Mouse (Mus musculus) telencephalon, adult 2 months (tissue): ENCODE measurements around the gene Kcnip4.

Experiments
- DNase-seq: peaks from one replicate; pipeline ENCODE4 v3.0.0-alpha.2; 2011; ENCODE audit warnings: low read depth, low spot score

Kcnip4 gene

GRCm38 (mm10) chr5:48588014-48588413 is 936.7 kb downstream of the Kcnip4 start:
- DNase-seq, result no peak

GRCm38 (mm10) chr5:48583431-48583830 is 941.3 kb downstream of the Kcnip4 start:
- no peak for DNase-seq

DNA sequence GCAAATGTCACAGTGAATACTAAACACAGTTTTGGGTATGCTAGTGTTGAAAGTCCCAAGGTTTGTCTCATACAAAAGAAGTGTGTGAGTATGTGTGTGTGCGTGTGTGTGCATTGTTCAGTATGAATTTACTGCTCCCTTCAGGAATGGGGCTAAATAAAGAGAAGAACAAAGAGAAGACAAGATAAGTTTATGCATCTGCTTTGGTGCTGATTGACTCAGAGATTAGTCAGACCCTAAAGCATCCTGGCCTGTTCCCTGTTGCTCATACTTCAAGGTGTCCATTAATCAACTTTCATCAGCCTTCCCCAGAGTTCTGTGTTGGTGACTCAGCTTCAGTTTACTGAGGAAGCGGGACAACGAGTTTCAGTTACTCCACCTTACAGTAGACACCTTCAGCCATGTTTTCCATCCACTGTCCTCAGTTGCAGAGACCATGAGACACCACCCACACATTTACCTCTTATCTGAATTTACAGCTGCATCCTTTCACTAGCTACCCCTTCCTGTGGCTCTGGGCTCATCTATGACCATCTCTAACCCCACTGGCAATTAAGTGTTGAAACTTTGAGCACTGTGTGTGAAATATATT is 960.6 kb downstream of the Kcnip4 start:
- DNase-seq, result no peak

- DNase-seq, result no peak
These were observed 973.0 kb downstream of the Kcnip4 start for GRCm38 (mm10) chr5:48551753-48552152.

- no peak for DNase-seq
These were observed 978.9 kb downstream of the Kcnip4 start for GRCm38 (mm10) chr5:48545825-48546224.

DNA sequence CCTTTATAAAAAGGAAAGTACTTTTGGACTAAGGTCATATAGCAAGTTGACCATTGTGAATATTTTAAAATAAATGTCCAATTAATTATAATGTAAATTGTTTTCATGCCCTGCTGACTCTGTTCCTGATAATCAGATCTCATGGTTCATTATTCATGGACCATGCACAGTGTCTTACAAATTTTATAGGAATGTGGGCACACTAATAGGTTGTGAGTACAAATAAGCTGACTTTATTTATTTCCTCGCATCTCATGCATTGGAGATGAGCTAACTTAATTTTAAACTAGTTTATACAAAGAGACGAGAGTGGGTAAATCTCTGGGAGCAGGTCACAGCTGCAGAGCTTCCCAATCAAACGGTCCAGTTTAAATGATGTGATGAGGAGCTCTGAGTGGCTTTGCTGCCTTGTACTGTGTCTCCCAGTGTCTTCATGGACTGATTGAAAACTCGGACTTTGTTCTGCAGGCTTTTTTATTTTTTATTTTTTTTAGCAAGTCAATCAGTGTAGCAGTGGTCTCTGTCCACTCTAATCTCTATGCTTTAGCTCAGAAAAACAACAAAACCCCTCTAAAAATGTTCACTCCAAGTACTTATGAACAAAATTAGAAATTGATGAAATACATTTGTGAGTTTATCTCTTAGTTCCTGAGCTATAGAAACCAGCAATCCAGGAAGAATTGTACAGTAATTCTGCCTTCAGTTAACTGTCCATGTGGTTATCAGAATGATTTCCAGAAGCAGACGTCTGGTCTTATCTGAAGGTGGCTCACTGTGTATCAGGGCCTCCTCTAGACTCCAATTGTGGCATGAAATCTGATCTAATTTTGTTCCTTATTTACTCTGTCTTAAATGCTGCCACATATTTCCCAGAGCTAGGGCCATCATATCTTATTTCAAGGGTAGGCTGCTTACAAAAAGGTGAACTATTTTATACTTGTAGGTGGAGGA is 979.6 kb downstream of the Kcnip4 start:
- no peak for DNase-seq

- DNase-seq, result no peak
These were observed 1006.7 kb downstream of the Kcnip4 start for GRCm38 (mm10) chr5:48518035-48518434.

DNA sequence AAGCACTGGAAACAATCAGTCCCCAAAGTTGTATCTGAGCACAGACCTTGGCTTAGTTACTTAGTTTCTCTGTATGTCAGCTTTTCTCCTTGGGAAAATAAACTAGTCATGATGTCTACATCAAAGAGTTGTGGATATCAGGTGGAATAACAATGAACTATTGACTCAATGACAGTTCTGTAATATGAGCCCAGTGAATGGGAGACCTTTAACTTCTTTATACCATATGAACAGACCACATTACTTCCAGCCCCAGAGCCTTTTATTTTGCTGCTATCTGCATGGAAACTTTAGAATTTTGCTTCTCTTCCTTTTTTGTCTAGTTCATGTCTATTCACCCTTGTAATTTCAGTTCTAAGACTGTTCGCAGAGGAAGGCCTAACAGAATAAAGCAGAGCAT is 1011.4 kb downstream of the Kcnip4 start:
- no peak for DNase-seq

GRCm38 (mm10) chr5:48511357-48511756 is 1013.4 kb downstream of the Kcnip4 start:
- DNase-seq, result no peak

- no peak for DNase-seq
These were observed 1014.5 kb downstream of the Kcnip4 start for GRCm38 (mm10) chr5:48510241-48510640.

GRCm38 (mm10) chr5:48509194-48509930 is 1015.3 kb downstream of the Kcnip4 start:
- DNase-seq, result peak; percentile 52

GRCm38 (mm10) chr5:48503094-48503493 is 1021.6 kb downstream of the Kcnip4 start:
- DNase-seq, result no peak

GRCm38 (mm10) chr5:48502442-48502841 is 1022.3 kb downstream of the Kcnip4 start:
- no peak for DNase-seq

DNA sequence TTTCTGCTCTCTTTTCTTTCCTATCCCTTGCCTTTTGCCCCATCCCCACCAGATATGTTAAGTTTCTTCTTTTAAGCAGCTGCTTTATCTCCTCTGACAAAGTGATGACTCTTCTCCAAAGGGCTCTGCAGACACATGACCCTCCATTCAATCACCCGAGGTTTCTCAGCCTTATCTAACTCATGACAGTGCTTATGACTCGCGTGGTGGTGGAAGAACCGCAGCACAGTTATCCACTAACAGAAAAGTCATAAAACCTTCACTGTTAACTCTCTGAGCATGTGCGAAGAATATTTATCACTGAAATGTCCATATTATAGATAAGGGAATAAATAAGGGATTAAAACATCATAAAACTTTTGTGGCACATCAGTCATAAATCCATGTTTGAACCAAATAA is 1024.5 kb downstream of the Kcnip4 start:
- DNase-seq, result no peak

GRCm38 (mm10) chr5:48490864-48491477 is 1033.7 kb downstream of the Kcnip4 start:
- no peak for DNase-seq

DNA sequence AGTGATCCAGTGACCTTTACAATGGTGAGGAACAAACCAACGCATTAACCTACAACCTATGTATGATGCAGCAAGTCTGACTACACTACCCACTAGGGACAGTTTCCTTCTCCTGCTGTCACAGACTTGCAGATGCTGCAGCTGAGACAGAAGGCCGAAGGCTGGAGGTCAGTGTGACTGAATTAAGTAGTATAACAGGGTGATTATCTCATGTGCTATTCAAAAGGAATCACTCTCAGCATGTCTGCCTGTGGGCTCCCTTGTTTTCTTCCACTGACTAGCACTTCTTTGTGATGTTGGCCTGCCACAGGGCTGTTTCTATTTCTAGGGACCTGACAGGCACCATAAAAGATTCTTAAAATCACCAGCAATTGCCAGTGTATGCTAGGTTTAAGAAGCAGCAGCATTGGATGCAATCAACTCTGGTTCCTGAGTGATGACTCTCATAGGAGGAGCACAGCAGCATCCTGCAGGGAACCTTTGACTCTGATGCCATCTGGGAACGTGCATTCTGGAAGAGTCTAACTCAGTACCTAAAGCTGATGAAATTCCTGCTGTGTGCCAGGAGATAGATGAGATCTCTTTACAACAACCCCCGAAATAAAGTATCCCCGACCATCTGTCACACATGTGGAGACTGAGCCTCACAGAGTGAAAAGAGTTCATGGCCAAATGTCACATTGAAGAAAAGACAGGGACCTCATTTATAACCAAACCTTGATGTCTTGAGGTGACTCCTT is 1035.0 kb downstream of the Kcnip4 start:
- no peak for DNase-seq

- DNase-seq, result no peak
These were observed 1041.6 kb downstream of the Kcnip4 start for GRCm38 (mm10) chr5:48483112-48483511.

DNA sequence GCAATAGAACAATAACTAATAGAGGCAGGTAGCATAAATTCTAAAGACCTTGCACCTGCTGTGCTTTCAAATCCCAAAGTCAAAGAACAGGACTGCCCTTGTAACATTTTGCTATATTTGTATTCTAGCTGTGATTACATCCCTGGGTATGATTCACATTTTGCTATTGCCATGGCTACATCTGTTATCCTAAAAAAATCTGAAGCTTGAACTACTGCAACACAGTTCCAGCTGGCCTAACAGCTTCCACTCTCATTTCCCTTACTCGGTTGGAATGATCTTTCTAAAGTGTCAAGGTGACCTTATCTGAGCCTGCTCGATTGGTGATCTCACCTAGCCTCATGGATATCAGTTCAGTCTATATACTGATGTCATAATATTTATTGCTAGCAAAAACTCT is 1064.5 kb downstream of the Kcnip4 start:
- peak; percentile 43 for DNase-seq

GRCm38 (mm10) chr5:48448888-48449287 is 1075.8 kb downstream of the Kcnip4 start:
- no peak for DNase-seq

DNA sequence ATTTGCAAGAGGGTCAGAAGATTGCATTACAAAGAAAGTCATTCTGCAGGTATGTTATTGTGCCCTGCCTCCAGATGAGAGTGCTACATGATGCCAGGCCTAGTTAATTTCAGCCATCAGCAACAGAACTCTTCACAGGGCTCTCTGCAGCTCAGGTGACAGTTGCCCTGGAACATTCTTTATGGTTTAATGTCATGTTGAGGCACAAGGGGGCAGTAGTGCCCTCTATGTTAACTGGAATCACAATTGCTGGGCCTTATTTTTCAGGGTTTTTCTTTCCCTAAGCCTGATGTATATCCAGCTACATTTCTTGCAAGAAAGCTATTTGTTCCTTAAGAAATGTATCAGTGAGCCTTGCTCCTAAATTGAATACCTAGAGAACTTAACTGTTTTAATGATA is 1094.2 kb downstream of the Kcnip4 start:
- peak; percentile 21 for DNase-seq

- DNase-seq, result no peak
These were observed 1102.8 kb downstream of the Kcnip4 start for GRCm38 (mm10) chr5:48421957-48422356.
